Mouse (Mus musculus) heart, adult 10 weeks (tissue): ENCODE measurements around the gene Ntf5. TPM values are rescaled to one million over a fixed set of nuclear protein-coding genes. Genes with fewer than 3 reads are reported as not detected.

ENCODE experiments used
- polyA plus RNA-seq: library from polyadenylated mRNA; stranded (reverse); fragments of 350-450 nt; fragmentation: Illumina TruSeq; extraction: RNeasy Lipid Tissue Mini Kit (QIAGEN cat#74804); gene quantifications from one replicate; pipeline ENCODE4 v1.2.3, GENCODE M21; 2014; ENCODE audit warnings: low read depth, low replicate concordance

Ntf5 gene
- polyA plus RNA-seq, result 0.24 TPM

DNA sequence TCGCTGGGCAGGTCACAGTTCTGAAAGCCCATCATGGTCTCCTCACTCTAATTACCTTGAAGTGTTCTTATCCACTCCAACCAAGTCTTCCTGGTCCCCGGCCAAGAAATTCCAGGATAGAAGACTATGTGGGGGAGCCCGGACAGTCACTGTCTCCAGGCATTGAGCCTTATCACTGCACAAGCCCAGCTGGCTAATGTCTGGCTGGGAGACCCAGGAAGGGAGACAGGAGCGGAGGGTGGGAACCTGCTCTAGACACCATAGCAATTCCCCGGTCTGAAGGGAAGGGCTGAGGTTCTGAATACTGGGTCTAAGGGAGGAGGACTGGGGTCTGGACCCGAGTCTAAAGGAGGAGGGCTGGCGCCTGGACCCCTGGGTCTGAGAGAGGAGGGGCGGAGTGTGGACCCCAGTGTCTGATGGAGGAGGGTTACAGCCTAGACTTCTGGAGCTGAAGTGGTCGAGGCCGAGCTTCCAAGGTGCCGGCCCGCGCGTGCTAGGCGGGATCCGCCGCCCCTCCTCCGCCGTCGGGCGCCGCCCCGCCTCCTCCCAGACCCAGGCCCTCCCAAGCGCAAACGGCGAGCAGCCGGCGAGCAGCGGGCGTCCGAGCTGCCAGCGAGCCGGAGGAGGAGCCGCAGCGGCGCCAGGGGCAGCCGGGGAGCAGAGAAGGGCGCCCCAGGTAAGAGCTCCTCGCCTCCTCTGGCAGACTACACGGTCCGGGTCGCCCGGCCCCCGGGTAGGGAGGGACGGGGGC, at the start of gene Ntf5:
TSS of gene Ntf5 (plus strand) at position 583 of the 751 bp plus-strand sequence.

GRCm38 (mm10) chr7:45366652-45367019, 46.9 kb upstream of the Ntf5 start, which contains the start of gene Ppfia3:
Gene Ppfia3, minus strand, starts transcription at chr7:45367019.

DNA sequence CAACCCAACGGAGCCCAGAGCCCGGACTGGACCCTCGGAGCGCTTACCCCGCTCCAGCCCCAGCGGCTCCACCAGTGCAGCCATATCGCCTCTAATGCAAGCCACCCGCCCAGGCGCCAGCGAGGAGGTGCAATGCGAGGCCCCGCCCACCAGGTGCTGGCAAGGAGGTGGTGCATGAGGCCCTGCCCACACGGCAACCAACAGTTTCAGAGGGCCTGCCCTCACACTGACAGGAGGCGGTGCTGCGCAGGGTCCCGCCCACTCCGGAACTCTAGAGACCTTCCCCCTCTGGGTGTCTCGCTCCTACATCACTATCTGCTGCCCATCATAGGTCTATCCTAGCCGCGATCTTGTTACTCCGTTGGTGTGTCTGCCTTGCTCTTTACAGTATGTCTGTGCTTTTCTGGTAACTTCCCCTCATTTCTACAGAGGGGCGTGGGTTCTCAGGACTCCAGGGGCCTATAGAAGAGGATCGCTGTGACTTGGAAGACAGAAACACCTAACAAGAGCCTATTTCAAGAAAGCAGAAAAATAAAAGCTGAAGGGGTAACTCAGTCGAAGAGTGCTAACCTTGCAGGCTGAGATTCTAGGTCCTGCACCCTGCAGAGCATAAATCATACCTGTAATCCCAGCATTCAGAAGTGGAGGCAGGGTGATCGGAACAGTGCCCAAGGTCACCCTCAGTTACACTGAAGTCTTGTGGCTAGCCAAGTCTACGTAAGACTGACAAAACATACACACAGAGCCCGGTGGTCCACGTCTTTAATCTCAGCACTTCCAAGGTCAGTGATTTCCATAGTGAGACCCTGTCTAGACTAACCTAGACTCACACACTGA, 42.8 kb upstream of the Ntf5 start, which contains the start of gene Lin7b:
TSS of gene Lin7b (minus strand) at position 109 of the 837 bp plus-strand sequence.

DNA sequence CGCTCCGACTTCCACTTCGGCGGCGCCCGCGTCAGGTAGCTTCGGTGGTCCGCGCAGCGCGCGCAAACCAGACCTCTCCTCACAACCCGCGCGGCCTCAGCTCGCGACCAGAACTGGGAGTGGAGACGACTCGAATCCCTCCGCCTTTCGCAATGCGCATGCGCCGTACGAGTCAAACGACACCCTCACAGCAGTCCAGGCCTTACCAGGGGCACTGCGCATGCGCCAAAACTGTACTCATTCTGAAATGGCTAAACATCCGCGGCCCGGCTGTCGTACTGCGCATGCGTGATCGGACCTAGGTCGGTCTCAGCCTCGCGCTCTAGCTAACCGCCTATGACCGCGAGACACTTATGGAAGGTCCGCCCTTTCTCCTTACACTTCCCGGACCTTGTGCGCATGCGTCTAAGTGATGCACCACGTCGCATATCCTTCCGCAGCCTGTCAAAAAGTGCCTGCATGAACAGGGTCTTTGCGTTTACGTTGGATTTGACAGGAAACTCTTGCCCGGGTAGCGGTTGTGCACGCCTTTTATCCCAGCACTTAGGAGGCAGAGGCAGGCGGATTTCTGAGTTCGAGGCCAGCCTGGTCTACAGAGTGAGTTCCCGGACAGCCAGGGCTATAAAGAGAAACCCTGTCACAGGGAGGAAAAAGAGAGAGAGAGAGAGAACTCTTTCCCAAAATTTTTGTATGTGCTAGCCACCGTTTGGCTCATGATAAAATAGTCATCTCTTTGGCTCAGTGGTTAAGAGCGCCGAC, 17.7 kb upstream of the Ntf5 start, which contains the start of gene Snrnp70:
TSS of gene Snrnp70 (minus strand) at position 165 of the 759 bp plus-strand sequence.

DNA sequence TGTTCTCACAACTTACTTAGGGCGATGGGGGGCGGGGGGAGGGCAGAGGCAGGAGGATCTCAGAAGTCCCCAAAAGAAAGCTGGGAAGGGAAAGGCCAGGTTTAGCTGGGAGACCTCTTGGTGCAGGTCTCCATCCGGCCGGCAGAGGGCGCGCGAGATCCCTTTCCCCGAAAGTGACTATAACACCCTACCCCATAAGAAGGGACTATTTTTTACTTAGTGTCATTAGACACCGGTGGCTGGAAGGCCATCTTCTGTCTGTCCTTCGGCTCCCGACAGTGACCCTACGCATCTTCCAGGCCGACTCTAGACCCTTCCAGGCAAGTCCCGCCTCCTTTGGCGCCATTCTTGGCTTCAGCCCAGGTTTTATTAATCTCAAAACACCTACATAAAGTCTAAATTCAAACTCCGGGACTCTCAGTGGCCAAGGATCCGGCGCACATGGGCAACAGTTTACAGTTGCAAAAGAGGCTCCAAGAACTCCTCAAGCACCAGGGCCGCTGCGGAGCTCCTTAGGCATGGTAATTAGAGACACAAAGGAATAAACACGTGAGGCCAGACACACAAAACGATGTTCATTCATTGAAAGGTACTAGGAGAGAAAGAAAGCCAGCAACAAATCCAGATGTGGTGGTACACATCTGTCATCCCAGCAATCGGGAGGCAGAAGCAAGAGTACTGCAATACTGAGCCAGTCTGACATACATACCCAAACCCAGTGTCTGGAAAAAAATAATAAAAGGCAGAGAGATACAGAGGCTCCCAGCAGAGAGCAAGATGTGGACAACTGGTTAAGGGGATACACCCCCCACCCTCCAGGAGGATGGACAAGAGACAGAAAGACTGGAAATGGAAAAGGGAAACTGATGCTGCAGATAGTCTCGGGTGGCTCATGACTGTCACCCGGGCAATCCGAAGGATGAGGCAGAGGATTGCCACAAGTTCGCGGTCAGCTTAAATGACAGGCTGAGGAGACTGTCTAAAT, 8.1 kb upstream of the Ntf5 start, which contains the start of gene Kcna7:
TSS of gene Kcna7 (plus strand) at position 563 of the 985 bp plus-strand sequence.

DNA sequence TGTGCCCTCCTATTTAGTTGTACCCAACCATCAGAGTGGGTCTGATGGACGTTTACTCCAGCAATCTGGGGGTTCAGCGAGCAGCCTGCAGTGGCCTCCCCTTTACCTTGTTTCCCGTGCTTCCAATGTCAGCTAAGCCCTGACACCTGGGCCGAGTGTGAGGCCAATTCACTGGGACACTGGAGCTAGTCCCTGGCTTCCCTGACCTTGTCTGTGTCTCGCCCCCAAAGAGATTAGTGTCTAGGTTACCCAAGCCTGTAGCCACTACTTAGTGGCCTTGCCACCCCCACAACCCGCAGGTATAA, 7.1 kb downstream of the Ntf5 start, which contains the start of gene Lhb:
TSS of gene Lhb (plus strand) at position 206 of the 305 bp plus-strand sequence.

DNA sequence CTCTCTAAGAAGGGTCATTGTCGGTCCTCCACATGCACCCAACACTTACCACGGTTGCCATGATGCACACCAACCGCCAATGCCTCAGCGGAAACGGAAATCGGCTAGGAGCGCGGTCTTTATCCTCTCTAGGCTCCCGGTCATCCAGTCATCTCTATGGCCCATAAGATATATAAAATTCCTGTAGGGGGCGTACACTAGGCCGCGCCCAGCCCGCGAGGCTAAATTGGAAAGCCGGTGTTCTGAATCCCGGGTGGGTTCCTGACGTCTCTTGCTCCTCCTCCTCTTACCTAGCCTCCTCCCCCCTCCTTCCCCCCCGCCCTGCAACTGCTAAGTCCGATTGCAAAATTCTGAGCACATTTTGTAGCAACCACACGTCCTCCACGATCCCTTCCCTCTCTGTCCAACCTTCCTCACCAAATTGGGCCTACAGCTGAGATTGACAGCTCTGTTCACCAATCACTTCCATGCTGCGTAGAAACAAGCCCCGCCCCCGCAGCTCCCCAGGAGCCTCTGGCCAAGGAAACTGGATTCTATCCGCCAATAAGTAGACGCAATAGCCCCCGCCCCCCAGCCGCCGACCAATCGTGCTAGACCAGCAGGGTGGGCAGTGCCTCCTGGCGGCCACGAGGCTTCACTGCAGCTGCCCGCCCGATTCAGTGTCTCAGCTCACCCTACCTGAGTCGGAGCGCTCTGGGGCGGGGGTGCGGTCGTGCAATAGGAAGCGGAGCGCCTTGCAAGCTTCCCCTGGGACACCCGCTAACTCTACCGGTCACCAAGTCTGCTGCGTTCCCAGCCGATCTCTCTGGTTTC, 20.9 kb downstream of the Ntf5 start, which contains the start of gene Gys1:
TSS of gene Gys1 (plus strand) at position 642 of the 813 bp plus-strand sequence.

DNA sequence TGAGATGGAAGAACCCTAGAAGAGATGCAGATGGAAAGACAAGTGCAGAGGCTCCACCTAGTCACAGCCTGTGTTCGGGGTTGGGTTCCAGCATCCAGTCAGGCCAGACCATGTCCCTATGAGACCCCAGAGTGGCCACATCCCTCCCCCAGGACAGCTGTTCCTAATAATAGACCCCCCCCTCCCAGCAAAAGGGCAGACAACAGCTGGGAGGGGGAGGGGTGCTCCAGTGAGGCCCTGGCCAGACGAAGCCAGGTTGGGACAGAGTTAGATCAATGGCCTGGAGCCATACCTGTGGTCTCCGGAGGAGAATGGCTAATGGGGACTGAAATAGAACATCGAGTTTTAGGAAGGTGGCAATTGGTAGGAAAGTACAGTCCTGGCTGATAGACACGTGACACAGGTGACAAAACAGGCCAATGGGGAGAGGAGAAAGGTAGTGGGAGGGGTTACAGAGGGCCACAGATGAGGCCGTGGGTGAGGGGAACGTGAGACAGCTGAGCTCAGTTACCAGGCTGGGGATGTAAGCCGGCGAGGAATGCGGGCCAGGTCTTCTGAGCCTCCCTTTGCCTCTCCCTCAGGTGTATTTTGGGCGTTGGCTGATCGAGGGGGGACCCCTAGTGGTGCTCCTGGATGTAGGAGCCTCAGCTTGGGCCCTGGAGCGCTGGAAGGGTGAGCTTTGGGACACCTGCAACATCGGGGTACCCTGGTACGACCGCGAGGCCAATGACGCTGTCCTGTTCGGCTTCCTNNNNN, 24.2 kb downstream of the Ntf5 start, which contains the start of gene Ruvbl2:
TSS of gene Ruvbl2 (minus strand) at position 576 of the 756 bp plus-strand sequence.

GRCm38 (mm10) chr7:45459564-45460140, 46.2 kb downstream of the Ntf5 start, which contains the start of gene Ftl1:
Gene Ftl1, minus strand, starts transcription at chr7:45459884.

GRCm38 (mm10) chr7:45466283-45467089, 53.0 kb downstream of the Ntf5 start, which contains the start of gene Bax:
Gene Bax, minus strand, starts transcription at chr7:45466898.

Other genes starting within 250 kb of the Ntf5 start
- gene Slc17a7, start 249.7 kb upstream of the Ntf5 start, polyA plus RNA-seq, result 27.4 TPM
- not detected for gene Gfy, start 234.1 kb upstream of the Ntf5 start, polyA plus RNA-seq
- gene Pth2, start 232.7 kb upstream of the Ntf5 start, polyA plus RNA-seq, result not detected
- not detected for gene Ccdc155, start 208.8 kb upstream of the Ntf5 start, polyA plus RNA-seq
- gene Dkkl1, start 201.5 kb upstream of the Ntf5 start, polyA plus RNA-seq, result not detected
- gene Tead2, start 197.9 kb upstream of the Ntf5 start, polyA plus RNA-seq, result 7.8 TPM
- gene Cd37, start 174.6 kb upstream of the Ntf5 start, polyA plus RNA-seq, result 3.0 TPM
- gene Slc6a16, start 172.6 kb upstream of the Ntf5 start, polyA plus RNA-seq, result not detected
- gene Slc6a21, start 136.2 kb upstream of the Ntf5 start, polyA plus RNA-seq, result not detected
- 31.0 TPM for gene Trpm4, start 79.9 kb upstream of the Ntf5 start, polyA plus RNA-seq
- 1,149 TPM for gene Hrc, start 78.4 kb upstream of the Ntf5 start, polyA plus RNA-seq
- 0.24 TPM for gene Ppfia3, start 46.7 kb upstream of the Ntf5 start, polyA plus RNA-seq
- gene Lin7b, start 43.1 kb upstream of the Ntf5 start, polyA plus RNA-seq, result 1.2 TPM
- 154 TPM for gene Snrnp70, start 18.0 kb upstream of the Ntf5 start, polyA plus RNA-seq
- gene Kcna7, start 8.0 kb upstream of the Ntf5 start, polyA plus RNA-seq, result 4.3 TPM
- not detected for gene Lhb, start 7.1 kb downstream of the Ntf5 start, polyA plus RNA-seq
- 80.5 TPM for gene Gys1, start 21.1 kb downstream of the Ntf5 start, polyA plus RNA-seq
- 27.2 TPM for gene Ruvbl2, start 24.4 kb downstream of the Ntf5 start, polyA plus RNA-seq
- gene Ftl1, start 46.2 kb downstream of the Ntf5 start, polyA plus RNA-seq, result 688 TPM
- 36.8 TPM for gene Bax, start 53.2 kb downstream of the Ntf5 start, polyA plus RNA-seq
- not detected for gene Tulp2, start 68.2 kb downstream of the Ntf5 start, polyA plus RNA-seq
- gene Gm45808, start 73.1 kb downstream of the Ntf5 start, polyA plus RNA-seq, result 1.7 TPM
- 13.6 TPM for gene Dhdh, start 75.1 kb downstream of the Ntf5 start, polyA plus RNA-seq
- 147 TPM for gene Nucb1, start 96.7 kb downstream of the Ntf5 start, polyA plus RNA-seq
- gene Ppp1r15a, start 112.6 kb downstream of the Ntf5 start, polyA plus RNA-seq, result 41.3 TPM
- 3.6 TPM for gene Plekha4, start 112.6 kb downstream of the Ntf5 start, polyA plus RNA-seq
- not detected for gene Hsd17b14, start 141.2 kb downstream of the Ntf5 start, polyA plus RNA-seq
- 137 TPM for gene Bcat2, start 156.5 kb downstream of the Ntf5 start, polyA plus RNA-seq
- not detected for gene Fgf21, start 201.8 kb downstream of the Ntf5 start, polyA plus RNA-seq
- gene Fut1, start 203.6 kb downstream of the Ntf5 start, polyA plus RNA-seq, result not detected
- gene Izumo1, start 208.1 kb downstream of the Ntf5 start, polyA plus RNA-seq, result 0.31 TPM
- 16.5 TPM for gene Rasip1, start 213.8 kb downstream of the Ntf5 start, polyA plus RNA-seq
- 5.1 TPM for gene Mamstr, start 226.3 kb downstream of the Ntf5 start, polyA plus RNA-seq